Mouse (Mus musculus) liver, adult 2 months (tissue): ENCODE measurements around the gene Aldh9a1.

Experiments used
- CTCF ChIP-seq: fragments of 200-500 bp; IDR thresholded peaks from 2 replicates; pipeline ENCODE4 v1.5.1; 2011; ENCODE audit warnings: low read depth, low read length, control low read depth
- POLR2A ChIP-seq: fragments of 200-500 bp; IDR thresholded peaks from 2 replicates; pipeline ENCODE4 v1.6.1; 2011; ENCODE audit warnings: low read length, control low read depth; ENCODE audit not compliant: insufficient read depth; ENCODE audit errors: extremely low read depth

- no peak for TF ChIP-seq CTCF
- TF ChIP-seq POLR2A = no peak
Observed at GRCm38 (mm10) chr1:167358731-167359130, 8.9 kb downstream of the Aldh9a1 start.
